Mouse (Mus musculus) heart, embryonic 14.5 days (tissue): ENCODE results near the gene Mab21l1. TPM values are rescaled to one million over a fixed set of nuclear protein-coding genes. Genes with fewer than 3 reads are reported as not detected.

Experiments used
- ATAC-seq: fragments of 200-750 bp; cut with Nextera tagmentation; 2 replicates; pipeline ENCODE4 v1.8.0; 2017; ENCODE audit warnings: low read depth, moderate TSS enrichment; ENCODE audit not compliant: insufficient number of reproducible peaks, insufficient read depth, low FRiP score
- H3K27ac ChIP-seq, 2 experiments: fragments of 200-500 bp in 1 of 2; fragments of 300-500 bp in 1 of 2; sonication (generic) in 1 of 2; replicated peaks in 1 of 2; 2 replicates each; pipeline ENCODE4 v1.5.1; 2012 to 2014; ENCODE audit warnings: low read depth in 2 of 2, low read length in 2 of 2, control low read depth in 1 of 2, mild to moderate bottlenecking in 1 of 2, mixed read lengths in 1 of 2; ENCODE audit not compliant: control insufficient read depth in 1 of 2, insufficient read depth in 1 of 2
- H3K27me3 ChIP-seq: fragments of 300-500 bp; sonication (generic); 2 replicates; pipeline ENCODE4 v1.6.1; 2014; ENCODE audit warnings: mild to moderate bottlenecking, low read length, control low read depth; ENCODE audit not compliant: control insufficient read depth, insufficient read depth
- H3K36me3 ChIP-seq: fragments of 300-500 bp; sonication (generic); 2 replicates; pipeline ENCODE4 v1.6.1; 2014; ENCODE audit warnings: mild to moderate bottlenecking, control low read depth, low read length, mixed read lengths; ENCODE audit not compliant: control insufficient read depth, insufficient read depth
- H3K4me1 ChIP-seq, 2 experiments: fragments of 200-500 bp in 1 of 2; fragments of 300-500 bp in 1 of 2; sonication (generic) in 1 of 2; 2 replicates each; pipeline ENCODE4 v1.6.1; 2012 to 2014; ENCODE audit warnings: low read length in 2 of 2, control low read depth in 1 of 2, mixed read lengths in 1 of 2; ENCODE audit not compliant: control insufficient read depth in 2 of 2, insufficient read depth in 2 of 2
- H3K4me2 ChIP-seq: fragments of 300-500 bp; sonication (generic); 2 replicates; pipeline ENCODE4 v1.6.1; 2014; ENCODE audit warnings: mild to moderate bottlenecking, low read length
- H3K4me3 ChIP-seq, 2 experiments: fragments of 200-500 bp in 1 of 2; fragments of 300-500 bp in 1 of 2; sonication (generic) in 1 of 2; 2 replicates each; pipeline ENCODE4 v1.5.1; 2012 to 2014; ENCODE audit warnings: low read length in 2 of 2, mild to moderate bottlenecking in 2 of 2, control low read depth in 1 of 2, low read depth in 1 of 2, moderate library complexity in 1 of 2; ENCODE audit not compliant: control insufficient read depth in 1 of 2, insufficient read depth in 1 of 2
- H3K9ac ChIP-seq: fragments of 300-500 bp; sonication (generic); 2 replicates; pipeline ENCODE4 v1.6.1; 2014; ENCODE audit warnings: mild to moderate bottlenecking, low read length
- H3K9me3 ChIP-seq: fragments of 300-500 bp; sonication (generic); 2 replicates; pipeline ENCODE4 v1.6.1; 2016; ENCODE audit warnings: low read length, control low read depth; ENCODE audit not compliant: control insufficient read depth
- WGBS: fragments of 180-500 bp; shearing (Covaris S2); extraction: QIAGEN DNeasy Blood & Tissue Kit; methylation state at CpG from one replicate; pipeline ENCODE4 v1.1.7; 2014; 5-methylcytosine and 5-hydroxymethylcytosine counted together
- polyA plus RNA-seq: library from polyadenylated mRNA; unstranded; fragments of >200 nt; fragmentation: Nextera tagmentation; extraction: Ambion mirVana; gene quantifications from 2 replicates; pipeline ENCODE4 v1.2.1, GENCODE M21; 2014

The Mab21l1 gene
- polyA plus RNA-seq, 1 experiment from 2014 or later = 1.2 TPM

GRCm38 (mm10) chr3:55763591-55763990 is 18.7 kb upstream of the Mab21l1 start:
- H3K9ac ChIP-seq = no peak overlapping the region
- 53% methylated on average over 8 of the region's 8 CpGs for WGBS
- no peaks in the 10 kb centered on the region for H3K27me3 ChIP-seq
- H3K27ac ChIP-seq = no peak overlapping the region
- H3K4me2 ChIP-seq = no peak overlapping the region
- H3K36me3 ChIP-seq = no peaks in the 10 kb centered on the region
- H3K4me3 ChIP-seq = no peak overlapping the region
- no peaks in the 10 kb centered on the region for H3K9me3 ChIP-seq
- ATAC-seq = no peak
- no peaks in the 10 kb centered on the region for H3K4me1 ChIP-seq

GRCm38 (mm10) chr3:55768654-55769053 is 13.7 kb upstream of the Mab21l1 start:
- H3K9me3 ChIP-seq = no peaks in the 10 kb centered on the region
- no peaks in the 10 kb centered on the region for H3K27me3 ChIP-seq
- no peak overlapping the region for H3K9ac ChIP-seq
- no peak for ATAC-seq
- 0 out of 2 replicates have a peak, but pooled peaks cover 3% of the 10 kb centered on the region for H3K36me3 ChIP-seq
- 81% methylated on average over 2 of the region's 2 CpGs for WGBS
- no peak overlapping the region for H3K27ac ChIP-seq
- no peak overlapping the region for H3K4me2 ChIP-seq
- no peaks in the 10 kb centered on the region for H3K4me1 ChIP-seq
- no peak overlapping the region for H3K4me3 ChIP-seq

GRCm38 (mm10) chr3:55769308-55769707 is 13.0 kb upstream of the Mab21l1 start:
- Histone ChIP-seq H3K9ac (no peak overlapping the region), H3K9me3 (no peaks in the 10 kb centered on the region), H3K27ac (no peak overlapping the region), H3K4me1 (no peaks in the 10 kb centered on the region), H3K27me3 (no peaks in the 10 kb centered on the region), H3K36me3 (0 out of 2 replicates have a peak, but pooled peaks cover 3% of the 10 kb centered on the region), H3K4me2 (no peak overlapping the region), H3K4me3 (no peak overlapping the region)
- ATAC-seq = no peak
- WGBS = 93% methylated on average over 2 of the region's 2 CpGs

GRCm38 (mm10) chr3:55774203-55774602 is 8.1 kb upstream of the Mab21l1 start:
- no peak overlapping the region for H3K9ac ChIP-seq
- no peaks in the 10 kb centered on the region for H3K4me1 ChIP-seq
- no peak overlapping the region for H3K27ac ChIP-seq
- no peak overlapping the region for H3K4me3 ChIP-seq
- H3K36me3 ChIP-seq = 0 out of 2 replicates have a peak, but pooled peaks cover 3% of the 10 kb centered on the region
- H3K9me3 ChIP-seq = no peaks in the 10 kb centered on the region
- no peak overlapping the region for H3K4me2 ChIP-seq
- WGBS = 43% methylated on average over 6 of the region's 6 CpGs
- peaks cover 4% of the 10 kb centered on the region for H3K27me3 ChIP-seq
- no peak for ATAC-seq

GRCm38 (mm10) chr3:55775245-55775644 is 7.1 kb upstream of the Mab21l1 start:
- 84% methylated on average over 7 of the region's 7 CpGs for WGBS
- no peak for ATAC-seq
- no peak overlapping the region for H3K4me2 ChIP-seq

GRCm38 (mm10) chr3:55775753-55776152 is 6.6 kb upstream of the Mab21l1 start:
- H3K27me3 ChIP-seq = peaks cover 17% of the 10 kb centered on the region
- no peak overlapping the region for H3K27ac ChIP-seq
- no peak for ATAC-seq
- no peaks in the 10 kb centered on the region for H3K9me3 ChIP-seq
- WGBS = 91% methylated on average over 6 of the region's 6 CpGs
- 0 out of 2 replicates have a peak, but pooled peaks cover 3% of the 10 kb centered on the region for H3K36me3 ChIP-seq
- H3K4me3 ChIP-seq = no peak overlapping the region
- peaks cover 6 to 9% of the 10 kb centered on the region in 2 experiments; a peak in 3 of 4 replicates for H3K4me1 ChIP-seq
- no peak overlapping the region for H3K4me2 ChIP-seq
- H3K9ac ChIP-seq = no peak overlapping the region

More at GRCm38 (mm10) chr3:55775245-55775644, 7.1 kb upstream of the Mab21l1 start:
- H3K27ac ChIP-seq = no peak overlapping the region
- H3K9ac ChIP-seq = no peak overlapping the region
- H3K27me3 ChIP-seq = peaks cover 12% of the 10 kb centered on the region
- H3K4me3 ChIP-seq = no peak overlapping the region
- no peaks in the 10 kb centered on the region for H3K9me3 ChIP-seq
- 0 out of 2 replicates have a peak, but pooled peaks cover 3% of the 10 kb centered on the region for H3K36me3 ChIP-seq
- peaks cover 2 to 4% of the 10 kb centered on the region in 2 experiments; a peak in 3 of 4 replicates for H3K4me1 ChIP-seq

- Histone ChIP-seq H3K27me3 (peaks cover 33% of the 10 kb centered on the region), H3K4me3 (no peak overlapping the region), H3K4me1 (peaks cover 7 to 12% of the 10 kb centered on the region in 2 experiments; a peak in 3 of 4 replicates), H3K27ac (no peak overlapping the region), H3K9ac (no peak overlapping the region), H3K9me3 (no peaks in the 10 kb centered on the region), H3K4me2 (no peak overlapping the region), H3K36me3 (no peaks in the 10 kb centered on the region)
- ATAC-seq = no peak
- WGBS = 62% methylated on average over 4 of the region's 4 CpGs
Observed at GRCm38 (mm10) chr3:55777501-55777900, 4.8 kb upstream of the Mab21l1 start.
